ENCODE assay signal across 8 mouse cellular contexts in the genomic region with DNA sequence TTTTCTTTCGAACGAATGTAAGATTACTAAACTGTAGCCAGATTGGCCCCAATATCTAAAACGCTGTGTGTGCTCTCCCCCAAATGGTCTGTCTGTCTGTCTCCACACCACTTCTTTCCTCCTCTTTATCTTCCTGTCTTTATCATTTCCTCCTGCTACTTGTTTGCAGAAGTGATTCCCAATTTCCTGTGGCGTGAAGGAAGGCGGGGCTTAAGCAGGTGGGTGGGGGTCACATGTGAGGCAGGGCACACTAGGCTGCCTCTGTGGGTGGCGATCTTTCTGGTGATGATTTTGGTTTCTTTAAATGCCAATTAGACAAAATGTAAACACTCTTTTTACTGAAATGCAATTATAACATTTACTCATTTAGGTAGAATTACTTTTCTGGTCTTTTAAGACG. TPM values are rescaled to one million over a fixed set of nuclear protein-coding genes. Genes with fewer than 3 reads are reported as not detected.
DNase-seq lines count a peak whose midpoint lies in the region; ATAC-seq and TF ChIP-seq lines count a peak whose summit lies in the region.
"Had no signal": no experiment of that assay in that cellular context is flagged by ENCODE, and none has a peak within 500 bp of the region (broad histone marks: within the 10 kb centered on the region; RNA-seq: fewer than 3 reads in every experiment).

No protein-coding gene starts in this region.

- H3K4me3 ChIP-seq in kidney, embryonic 15.5 days (replicated peaks) = 0 out of 2 replicates have a peak overlapping the region, but pooled peaks have one; percentile 7
- no peak overlapping the region for H3K4me3 ChIP-seq in ES-E14 (ENCODE audit: insufficient read depth in 1 of 2, low read depth in 1 of 2, low read length in 2 of 2, poor library complexity in 1 of 2, severe bottlenecking in 1 of 2)

- no peaks in the 10 kb centered on the region for H3K36me3 ChIP-seq in kidney, embryonic 15.5 days
- no peaks in the 10 kb centered on the region for H3K36me3 ChIP-seq in ES-E14 (ENCODE audit: control insufficient read depth, insufficient read depth, low read length, poor library complexity, severe bottlenecking)
- H3K36me3 ChIP-seq: forebrain, embryonic 12.5 days had no signal

- WGBS in kidney, embryonic 15.5 days = 32% methylated on average over 7 of the region's 7 CpGs

- no peaks in the 10 kb centered on the region for H3K27me3 ChIP-seq in kidney, embryonic 15.5 days
- H3K27me3 ChIP-seq: forebrain, embryonic 12.5 days had no signal

- no peak for DNase-seq in kidney, adult 8-10 months
- peak; percentile 42 to 43 for DNase-seq in B cell, adult 2 months
- DNase-seq in ES-E14 (ENCODE audit: low read depth, low spot score) = peak; percentile 2
- DNase-seq in induced T-regulatory cell, adult 2 months (ENCODE audit: low read depth) = peak; percentile 66
- no peak for DNase-seq in layer of hippocampus, postnatal 14 days (ENCODE audit: low spot score in 2 of 2)
- no peak for DNase-seq in layer of hippocampus, adult 9-10 months (ENCODE audit: low spot score)

- H3K27ac ChIP-seq in kidney, embryonic 15.5 days = 0 out of 2 replicates have a peak overlapping the region, but pooled peaks have one; percentile 87
- no peak overlapping the region for H3K27ac ChIP-seq in ES-E14 (ENCODE audit: insufficient read depth, low read depth, low read length, poor library complexity, severe bottlenecking)

- peak overlapping the region; percentile 53 for H3K4me2 ChIP-seq in kidney, embryonic 15.5 days

- H3K9me3 ChIP-seq in kidney, embryonic 15.5 days (replicated peaks) = no peaks in the 10 kb centered on the region
- no peaks in the 10 kb centered on the region for H3K9me3 ChIP-seq in ES-E14 (ENCODE audit: control insufficient read depth, insufficient read depth, low read depth, low read length)
- H3K9me3 ChIP-seq: forebrain, embryonic 12.5 days had no signal

- peaks cover 23% of the 10 kb centered on the region for H3K4me1 ChIP-seq in kidney, embryonic 15.5 days
- peaks cover 8 to 10% of the 10 kb centered on the region in 2 experiments for H3K4me1 ChIP-seq in ES-E14 (ENCODE audit: control insufficient read depth in 2 of 2, insufficient read depth in 2 of 2, low read length in 2 of 2, poor library complexity in 1 of 2)

- H3K9ac ChIP-seq in kidney, embryonic 15.5 days = no peak overlapping the region
- H3K9ac ChIP-seq in ES-E14 (ENCODE audit: insufficient read depth, low read depth, low read length, poor library complexity, severe bottlenecking) = no peak overlapping the region
- H3K9ac ChIP-seq: forebrain, embryonic 12.5 days had no signal

- no peak for ATAC-seq in kidney, embryonic 15.5 days (replicated peaks; ENCODE audit: low FRiP score)

- in situ Hi-C loops in ES-E14 (cut with MboI; ENCODE audit: low sequenced_read_pairs in 2 of 2, unreplicated experiment in 2 of 2) = no loop called here

TF ChIP-seq in ES-E14, 5 proteins besides CTCF, POLR2A, EP300 and RAD21:
- no peak for TF ChIP-seq MAFK (IDR thresholded peaks at IDR 0.05; ENCODE audit: insufficient read depth, low read depth, low read length)
- no peak for TF ChIP-seq CHD2 (IDR thresholded peaks at IDR 0.05; ENCODE audit: low read depth, low read length)
- TF ChIP-seq ZNF384 (IDR thresholded peaks at IDR 0.05; ENCODE audit: low read depth, low read length) = no peak
- no peak for TF ChIP-seq HCFC1 (IDR thresholded peaks at IDR 0.05; ENCODE audit: borderline replicate concordance, insufficient read depth, low read length)
- no peak for TF ChIP-seq ZC3H11A (IDR thresholded peaks at IDR 0.05; ENCODE audit: borderline replicate concordance, low read depth, low read length)

RNA-seq across cellular contexts. Expression of a gene that starts 52.8 kb away (rescaled TPM):
- polyA plus RNA-seq in kidney, embryonic 15.5 days (2015; fragmentation: Nextera tagmentation; extraction: Ambion mirVana) = 4.6 and 5.9 TPM in 2 replicates
- total RNA-seq in ES-E14 (2012; rRNA removed) = 1.2 and 2.3 TPM in 2 replicates
- total RNA-seq in layer of hippocampus, postnatal 14 days (2021) = 100 to 1,000 TPM; 216 to 243 TPM

Comparison
In these comparisons a context has a peak if more than half of its experiments do, and no peak if none do; other contexts are left out.
1. DNase-seq: peak in B cell, adult 2 months (2 of 2), ES-E14 (single experiment) and induced T-regulatory cell, adult 2 months (single experiment); none in kidney, adult 8-10 months (0 of 2), layer of hippocampus, postnatal 14 days (0 of 2) and layer of hippocampus, adult 9-10 months (single experiment).
2. RNA of a gene that starts 52.8 kb away (total RNA-seq): 216 to 243 TPM in layer of hippocampus, postnatal 14 days; 1.2 to 2.3 TPM in ES-E14; every median in the first group is over 10 times any median in the second.